Mouse (Mus musculus): Measurements from ENCODE around the gene Emid1. TPM values are rescaled to one million over a fixed set of nuclear protein-coding genes. Genes with fewer than 3 reads are reported as not detected.

The Emid1 gene
- polyA plus RNA-seq, 1 experiment from 2014 or later: 22.2 TPM

DNA sequence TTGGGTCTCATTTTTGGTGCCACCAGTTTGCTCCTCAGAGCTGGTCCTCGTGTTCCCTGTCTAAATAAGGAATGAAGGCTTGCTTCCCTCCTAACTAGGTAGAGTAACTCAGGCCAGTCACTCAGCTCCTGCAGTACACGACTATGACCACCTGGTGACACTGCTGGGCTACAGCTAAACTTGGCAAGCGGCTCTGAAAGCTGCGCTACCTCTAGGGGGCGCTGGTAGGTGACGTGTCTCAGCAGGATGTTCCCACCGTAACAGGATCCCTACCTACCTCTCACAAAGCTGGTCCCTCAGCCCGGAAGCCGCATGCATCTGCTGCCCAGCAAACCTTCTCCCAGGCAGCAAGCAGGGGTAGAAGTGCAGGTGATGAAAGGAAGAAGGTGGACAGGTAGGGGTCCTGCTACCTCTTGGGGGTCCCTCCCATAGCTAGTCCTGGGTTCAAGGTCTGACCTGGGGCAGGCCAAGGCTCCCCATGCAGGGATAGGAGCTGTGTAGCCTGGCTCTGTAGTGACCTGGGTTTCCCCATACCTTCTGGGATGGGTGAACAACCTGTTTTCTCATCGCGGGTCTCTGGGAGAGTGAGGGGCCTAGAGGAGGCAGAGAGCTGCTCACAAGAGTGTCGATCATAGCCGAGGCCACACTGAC lies 37.0 kb downstream of the Emid1 start:
- H3K27ac ChIP-seq (ENCODE audit: low read depth, low read length): no peak overlapping the region
- WGBS: 29% methylated on average over 13 of the region's 13 CpGs

DNA sequence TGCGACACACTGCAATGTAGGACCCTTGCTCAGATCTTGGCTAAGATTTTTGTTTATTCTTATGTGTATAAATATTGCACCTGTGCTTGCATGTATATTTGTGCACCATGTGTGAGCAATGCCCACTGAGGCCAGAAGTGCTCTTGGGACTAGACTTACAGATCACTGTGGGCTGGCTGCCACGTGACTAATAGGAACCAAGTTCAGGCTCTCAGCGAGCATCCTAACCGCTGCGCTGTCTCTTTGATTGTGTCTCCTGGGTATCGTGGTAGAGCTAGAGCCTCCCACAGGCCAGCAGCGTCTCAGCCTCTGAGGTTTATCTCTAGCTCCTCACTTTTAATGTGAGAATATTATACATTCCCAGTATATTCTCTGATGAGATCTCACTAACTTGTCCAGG lies 38.4 kb downstream of the Emid1 start:
- Histone ChIP-seq H3K27ac (ENCODE audit: low read depth, low read length) (no peak overlapping the region), H3K36me3 (ENCODE audit: control insufficient read depth, insufficient read depth, low read length) (no peaks in the 10 kb centered on the region), H3K4me1 (replicated peaks; ENCODE audit: control insufficient read depth, insufficient read depth, low read length) (peaks cover 5% of the 10 kb centered on the region; the same call in 1 of the 2 replicates), H3K27me3 (ENCODE audit: control insufficient read depth, insufficient read depth, low read length) (no peaks in the 10 kb centered on the region), H3K4me2 (ENCODE audit: low read depth, low read length, severe bottlenecking) (no peak overlapping the region), H3K9me3 (ENCODE audit: control insufficient read depth, low read length) (no peaks in the 10 kb centered on the region), H3K9ac (ENCODE audit: low read length) (no peak overlapping the region), H3K4me3 (ENCODE audit: low read depth, low read length) (no peak overlapping the region)
- ATAC-seq (replicated peaks; ENCODE audit: low FRiP score) (no peak), DNase-seq (ENCODE audit: low spot score) (peak; percentile 16)
- WGBS: 86% methylated on average over 7 of the region's 7 CpGs

More for the DNA sequence above, 37.0 kb downstream of the Emid1 start:
- ATAC-seq (replicated peaks; ENCODE audit: low FRiP score) (peak; percentile 55; the same call in 1 of the 2 replicates), DNase-seq (ENCODE audit: low spot score) (peak; percentile 94)
- H3K9me3 ChIP-seq (ENCODE audit: control insufficient read depth, low read length): no peaks in the 10 kb centered on the region
- H3K27me3 ChIP-seq (ENCODE audit: control insufficient read depth, insufficient read depth, low read length): no peaks in the 10 kb centered on the region
- no peak overlapping the region for H3K4me2 ChIP-seq (ENCODE audit: low read depth, low read length, severe bottlenecking)
- no peaks in the 10 kb centered on the region for H3K36me3 ChIP-seq (ENCODE audit: control insufficient read depth, insufficient read depth, low read length)
- H3K4me1 ChIP-seq (replicated peaks; ENCODE audit: control insufficient read depth, insufficient read depth, low read length): peaks cover 5% of the 10 kb centered on the region; the same call in 1 of the 2 replicates
- no peak overlapping the region for H3K4me3 ChIP-seq (ENCODE audit: low read depth, low read length)
- H3K9ac ChIP-seq (ENCODE audit: low read length): no peak overlapping the region

DNA sequence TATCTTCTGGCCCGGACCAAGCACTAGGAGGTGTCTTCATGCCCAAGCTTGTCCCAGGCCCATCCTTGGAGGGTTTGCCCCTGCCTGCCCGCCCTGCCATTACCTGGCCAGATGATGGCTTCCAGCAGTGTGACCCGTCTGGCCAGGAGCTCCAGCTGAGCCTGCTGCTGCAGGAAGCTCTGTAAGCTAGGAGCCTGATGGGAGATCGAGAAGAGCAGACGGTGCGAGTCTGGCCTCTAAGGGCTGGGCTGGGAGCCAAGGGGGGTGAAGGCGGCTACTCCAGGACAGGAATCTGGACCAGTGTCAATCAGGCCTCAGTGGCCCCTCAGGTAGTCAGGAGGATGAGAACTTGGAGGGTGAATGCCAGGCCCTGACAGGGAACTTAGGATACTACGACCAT lies 42.6 kb downstream of the Emid1 start:
- 80% methylated on average over 8 of the region's 8 CpGs for WGBS
- Histone ChIP-seq H3K9me3 (ENCODE audit: control insufficient read depth, low read length) (no peaks in the 10 kb centered on the region), H3K4me2 (ENCODE audit: low read depth, low read length, severe bottlenecking) (no peak overlapping the region), H3K36me3 (ENCODE audit: control insufficient read depth, insufficient read depth, low read length) (no peaks in the 10 kb centered on the region), H3K4me1 (replicated peaks; ENCODE audit: control insufficient read depth, insufficient read depth, low read length) (peaks cover 5% of the 10 kb centered on the region; the same call in 1 of the 2 replicates), H3K27me3 (ENCODE audit: control insufficient read depth, insufficient read depth, low read length) (no peaks in the 10 kb centered on the region), H3K27ac (ENCODE audit: low read depth, low read length) (no peak overlapping the region), H3K4me3 (ENCODE audit: low read depth, low read length) (no peak overlapping the region), H3K9ac (ENCODE audit: low read length) (no peak overlapping the region)
- DNase-seq (ENCODE audit: low spot score) (peak; percentile 47), ATAC-seq (replicated peaks; ENCODE audit: low FRiP score) (no peak)

DNA sequence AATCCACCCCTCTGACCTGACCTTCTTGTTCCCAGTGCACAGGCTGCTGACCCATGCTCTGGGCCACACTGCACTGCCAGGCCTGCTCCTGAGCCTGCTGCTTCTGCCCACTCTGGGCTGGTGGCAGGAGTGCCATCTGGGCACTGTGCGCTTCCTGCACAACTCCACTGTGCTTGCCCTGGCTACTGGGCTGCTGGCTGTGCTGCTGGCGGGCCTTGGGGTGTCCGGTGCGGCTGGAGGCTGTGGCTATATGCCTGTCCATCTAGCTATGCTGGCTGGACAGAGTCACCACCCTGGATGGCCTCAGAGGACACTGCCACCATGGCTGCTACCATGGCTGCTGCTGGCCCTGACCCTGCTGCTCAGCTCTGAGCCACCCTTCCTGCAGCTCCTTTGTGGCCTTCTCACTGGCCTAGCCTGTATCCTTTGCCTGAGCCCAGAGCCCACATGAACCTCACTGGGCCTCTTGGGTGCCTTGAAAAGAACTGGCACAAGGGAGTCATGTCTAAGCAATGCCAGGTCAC lies 48.0 kb downstream of the Emid1 start:
- H3K4me1 ChIP-seq (replicated peaks; ENCODE audit: control insufficient read depth, insufficient read depth, low read length): no peaks in the 10 kb centered on the region; the same call in 1 of the 2 replicates
- H3K9ac ChIP-seq (ENCODE audit: low read length): no peak overlapping the region
- no peak overlapping the region for H3K4me3 ChIP-seq (ENCODE audit: low read depth, low read length)
- WGBS: 87% methylated on average over 4 of the region's 4 CpGs
- H3K4me2 ChIP-seq (ENCODE audit: low read depth, low read length, severe bottlenecking): no peak overlapping the region
- ATAC-seq (replicated peaks; ENCODE audit: low FRiP score) (no peak), DNase-seq (ENCODE audit: low spot score) (peak; percentile 56)
- H3K27me3 ChIP-seq (ENCODE audit: control insufficient read depth, insufficient read depth, low read length): no peaks in the 10 kb centered on the region
- no peaks in the 10 kb centered on the region for H3K36me3 ChIP-seq (ENCODE audit: control insufficient read depth, insufficient read depth, low read length)
- H3K9me3 ChIP-seq (ENCODE audit: control insufficient read depth, low read length): no peaks in the 10 kb centered on the region
- H3K27ac ChIP-seq (ENCODE audit: low read depth, low read length): no peak overlapping the region

DNA sequence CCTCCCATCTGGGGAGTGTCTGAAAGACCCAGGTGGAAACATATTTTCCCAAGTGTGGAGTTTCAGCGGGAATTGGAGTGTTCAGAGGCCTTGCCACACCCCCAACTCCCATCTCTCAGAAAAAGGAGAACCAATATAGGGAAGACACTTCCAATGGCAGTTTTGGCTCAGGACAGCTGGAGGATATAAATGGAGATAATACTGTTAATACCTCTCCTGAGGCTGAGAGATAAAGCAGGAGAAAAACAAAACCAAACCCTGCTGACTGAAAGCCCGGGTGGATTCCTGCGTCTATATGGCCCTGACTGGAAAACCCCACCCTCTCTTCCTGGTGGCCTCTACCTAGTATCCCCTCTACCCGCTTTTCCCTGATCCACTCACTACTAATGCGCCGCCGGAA lies 49.7 kb downstream of the Emid1 start:
- Histone ChIP-seq H3K36me3 (ENCODE audit: control insufficient read depth, insufficient read depth, low read length) (no peaks in the 10 kb centered on the region), H3K4me1 (replicated peaks; ENCODE audit: control insufficient read depth, insufficient read depth, low read length) (no peaks in the 10 kb centered on the region; the same call in 1 of the 2 replicates), H3K4me2 (ENCODE audit: low read depth, low read length, severe bottlenecking) (no peak overlapping the region), H3K4me3 (ENCODE audit: low read depth, low read length) (no peak overlapping the region), H3K27ac (ENCODE audit: low read depth, low read length) (no peak overlapping the region), H3K9me3 (ENCODE audit: control insufficient read depth, low read length) (no peaks in the 10 kb centered on the region), H3K27me3 (ENCODE audit: control insufficient read depth, insufficient read depth, low read length) (no peaks in the 10 kb centered on the region), H3K9ac (ENCODE audit: low read length) (no peak overlapping the region)
- DNase-seq (ENCODE audit: low spot score) (peak; percentile 39), ATAC-seq (replicated peaks; ENCODE audit: low FRiP score) (no peak)
- WGBS: 87% methylated on average over 7 of the region's 7 CpGs

DNA sequence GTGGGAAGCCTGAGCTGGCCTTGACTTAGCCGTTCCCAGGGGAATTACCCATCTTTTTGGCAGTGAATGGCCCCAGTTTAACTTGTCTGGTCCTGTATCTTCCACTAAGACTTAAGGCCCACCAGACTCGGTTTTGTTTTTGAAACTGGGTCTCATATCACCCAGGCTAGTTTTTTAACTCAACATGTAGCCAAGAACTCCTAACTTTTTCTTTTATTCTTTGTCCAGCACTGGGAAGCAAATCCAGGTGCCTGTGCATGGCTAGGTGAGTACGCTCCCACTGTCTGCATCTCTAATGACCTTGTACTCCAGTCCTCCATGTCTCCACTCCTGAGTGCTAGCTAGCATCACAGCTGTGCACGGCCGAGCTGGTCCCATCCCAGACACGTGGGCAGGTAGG lies 50.4 kb downstream of the Emid1 start:
- DNase-seq (ENCODE audit: low spot score): peak; percentile 49
- 84% methylated on average over 6 of the region's 6 CpGs for WGBS
- Histone ChIP-seq H3K9ac (ENCODE audit: low read length) (no peak overlapping the region), H3K9me3 (ENCODE audit: control insufficient read depth, low read length) (no peaks in the 10 kb centered on the region), H3K4me3 (ENCODE audit: low read depth, low read length) (no peak overlapping the region), H3K4me1 (replicated peaks; ENCODE audit: control insufficient read depth, insufficient read depth, low read length) (no peaks in the 10 kb centered on the region; the same call in 1 of the 2 replicates), H3K36me3 (ENCODE audit: control insufficient read depth, insufficient read depth, low read length) (no peaks in the 10 kb centered on the region), H3K4me2 (ENCODE audit: low read depth, low read length, severe bottlenecking) (no peak overlapping the region), H3K27me3 (ENCODE audit: control insufficient read depth, insufficient read depth, low read length) (no peaks in the 10 kb centered on the region), H3K27ac (ENCODE audit: low read depth, low read length) (no peak overlapping the region)
- ATAC-seq (replicated peaks; ENCODE audit: low FRiP score): no peak

DNA sequence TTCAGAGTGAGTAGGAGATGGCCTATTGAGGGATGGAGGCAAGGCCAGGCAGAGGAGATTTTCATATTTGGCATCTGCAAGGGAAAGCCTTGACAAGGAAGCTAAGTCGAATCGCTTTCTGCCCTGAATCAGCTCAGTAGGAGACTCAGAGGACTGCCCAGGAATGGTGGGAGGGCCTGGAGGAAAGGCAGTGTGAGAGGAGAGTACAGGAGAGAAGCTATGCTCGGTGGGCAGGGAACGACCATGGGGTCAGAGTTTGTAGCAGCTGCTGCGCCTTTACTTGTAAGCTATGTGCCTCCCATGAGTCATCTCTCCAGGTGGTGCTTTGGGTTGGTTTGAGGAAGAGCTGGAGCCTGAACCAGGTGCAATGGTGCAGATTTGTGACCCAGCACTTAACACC lies 51.3 kb downstream of the Emid1 start:
- Histone ChIP-seq H3K27ac (ENCODE audit: low read depth, low read length) (no peak overlapping the region), H3K9ac (ENCODE audit: low read length) (no peak overlapping the region), H3K9me3 (ENCODE audit: control insufficient read depth, low read length) (no peaks in the 10 kb centered on the region), H3K4me3 (ENCODE audit: low read depth, low read length) (no peak overlapping the region; the same call in 1 of the 2 replicates), H3K36me3 (ENCODE audit: control insufficient read depth, insufficient read depth, low read length) (no peaks in the 10 kb centered on the region), H3K4me2 (ENCODE audit: low read depth, low read length, severe bottlenecking) (peak overlapping the region; percentile 87), H3K4me1 (replicated peaks; ENCODE audit: control insufficient read depth, insufficient read depth, low read length) (peaks cover 2% of the 10 kb centered on the region; the same call in 1 of the 2 replicates), H3K27me3 (ENCODE audit: control insufficient read depth, insufficient read depth, low read length) (no peaks in the 10 kb centered on the region)
- DNase-seq (ENCODE audit: low spot score) (peak; percentile 54), ATAC-seq (replicated peaks; ENCODE audit: low FRiP score) (no peak)
- WGBS: 60% methylated on average over 5 of the region's 5 CpGs

DNA sequence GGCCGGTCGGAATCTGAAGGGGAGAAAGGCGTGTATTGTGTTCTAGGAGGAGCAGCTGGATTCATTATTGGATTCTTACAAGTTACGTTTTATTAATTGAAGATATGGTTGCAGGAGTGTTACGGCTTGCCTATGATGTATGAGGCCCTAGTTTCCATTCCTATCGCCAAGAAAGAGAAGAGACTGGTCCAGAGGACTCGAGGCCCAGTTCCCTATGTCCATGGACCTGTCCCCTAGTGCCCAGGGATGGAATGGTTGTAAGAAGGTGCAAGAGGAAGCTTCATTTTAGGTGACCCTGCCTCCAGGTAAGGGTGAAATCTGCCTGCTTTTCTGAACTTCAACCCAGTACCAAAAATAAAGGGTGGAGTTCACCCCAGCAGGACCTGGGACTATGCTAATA lies 51.8 kb downstream of the Emid1 start:
- Histone ChIP-seq H3K27ac (ENCODE audit: low read depth, low read length) (peak overlapping the region; percentile 90; the same call in 1 of the 2 replicates), H3K9ac (ENCODE audit: low read length) (peak overlapping the region; percentile 99), H3K27me3 (ENCODE audit: control insufficient read depth, insufficient read depth, low read length) (no peaks in the 10 kb centered on the region), H3K4me2 (ENCODE audit: low read depth, low read length, severe bottlenecking) (peak overlapping the region; percentile 87), H3K36me3 (ENCODE audit: control insufficient read depth, insufficient read depth, low read length) (no peaks in the 10 kb centered on the region), H3K9me3 (ENCODE audit: control insufficient read depth, low read length) (no peaks in the 10 kb centered on the region), H3K4me1 (replicated peaks; ENCODE audit: control insufficient read depth, insufficient read depth, low read length) (peaks cover 3% of the 10 kb centered on the region; the same call in 1 of the 2 replicates), H3K4me3 (ENCODE audit: low read depth, low read length) (peak overlapping the region; percentile 100)
- DNase-seq (ENCODE audit: low spot score): no peak
- no peak for ATAC-seq (replicated peaks; ENCODE audit: low FRiP score)
- 4% methylated on average over 7 of the region's 7 CpGs for WGBS
